Mouse (Mus musculus) myocyte (in vitro differentiated cells): ENCODE measurements around the gene Emc1. TPM values are rescaled to one million over a fixed set of nuclear protein-coding genes. Genes with fewer than 3 reads are reported as not detected.

Source experiments
- H3K27me3 ChIP-seq: one replicate; pipeline ENCODE4 v1.6.1; 2011; ENCODE audit not compliant: control insufficient read depth, insufficient read depth, insufficient read length
- H3K36me3 ChIP-seq: one replicate; pipeline ENCODE4 v1.6.1; 2011; ENCODE audit not compliant: control insufficient read depth, insufficient read depth
- H3K4me2 ChIP-seq: one replicate; pipeline ENCODE4 v1.6.1; 2011; ENCODE audit warnings: low read depth, control low read depth
- H3K4me3 ChIP-seq: one replicate; pipeline ENCODE4 v1.5.1; 2011; ENCODE audit warnings: mild to moderate bottlenecking, control low read depth, moderate library complexity
- H3K79me2 ChIP-seq: one replicate; pipeline ENCODE4 v1.6.1; 2011; ENCODE audit not compliant: control insufficient read depth, insufficient read depth
- H3ac ChIP-seq: one replicate; pipeline ENCODE4 v1.6.1; 2011; ENCODE audit not compliant: control insufficient read depth, insufficient read length
- CEBPB ChIP-seq: IDR thresholded peaks from 2 replicates; pipeline ENCODE4 v1.6.1; 2011; ENCODE audit warnings: mild to moderate bottlenecking, moderate library complexity; ENCODE audit not compliant: poor library complexity, insufficient read depth, severe bottlenecking
- E2F4 ChIP-seq: IDR thresholded peaks from one replicate; pipeline ENCODE4 v1.6.1; 2011; ENCODE audit warnings: mild to moderate bottlenecking, control low read depth, moderate library complexity; ENCODE audit not compliant: insufficient read depth
- MAX ChIP-seq: IDR thresholded peaks from one replicate; pipeline ENCODE4 v1.6.1; 2011; ENCODE audit warnings: low read depth, mild to moderate bottlenecking, control low read depth
- MYOD1 ChIP-seq, 3 experiments: IDR thresholded peaks; one replicate each; pipeline ENCODE4 v1.6.1; 2011; ENCODE audit warnings: control low read depth in 2 of 3, low read depth in 2 of 3, mild to moderate bottlenecking in 2 of 3, moderate library complexity in 1 of 3; ENCODE audit not compliant: insufficient read length in 2 of 3, control insufficient read depth in 1 of 3
- MYOG ChIP-seq, 3 experiments: IDR thresholded peaks; one replicate each; pipeline ENCODE4 v1.6.1; 2011; ENCODE audit warnings: control low read depth in 2 of 3, low read depth in 2 of 3, mild to moderate bottlenecking in 2 of 3; ENCODE audit not compliant: insufficient read length in 2 of 3, control insufficient read depth in 1 of 3, insufficient read depth in 1 of 3
- POLR2A ChIP-seq: IDR thresholded peaks from one replicate; pipeline ENCODE4 v1.6.1; 2011; ENCODE audit warnings: low read depth, mild to moderate bottlenecking, control low read depth, moderate library complexity; ENCODE audit not compliant: insufficient read length
- POLR2AphosphoS2 ChIP-seq: IDR thresholded peaks from one replicate; pipeline ENCODE4 v1.6.1; 2011; ENCODE audit warnings: low read depth, control low read depth; ENCODE audit not compliant: insufficient read length
- REST ChIP-seq: IDR thresholded peaks from one replicate; pipeline ENCODE4 v1.6.1; 2011; ENCODE audit warnings: mild to moderate bottlenecking, control low read depth, moderate library complexity; ENCODE audit not compliant: insufficient read depth, insufficient read length
- SRF ChIP-seq: IDR thresholded peaks from one replicate; pipeline ENCODE4 v1.6.1; 2011; ENCODE audit warnings: low read depth; ENCODE audit not compliant: control insufficient read depth, insufficient read length
- TCF12 ChIP-seq: IDR thresholded peaks from one replicate; pipeline ENCODE4 v1.6.1; 2011; ENCODE audit warnings: mild to moderate bottlenecking, control low read depth; ENCODE audit not compliant: poor library complexity, insufficient read depth, severe bottlenecking
- TCF3 ChIP-seq: IDR thresholded peaks from one replicate; pipeline ENCODE4 v1.6.1; 2011; ENCODE audit warnings: low read depth, control low read depth; ENCODE audit not compliant: insufficient read length
- USF1 ChIP-seq: IDR thresholded peaks from one replicate; pipeline ENCODE4 v1.6.1; 2011; ENCODE audit warnings: low read depth, mild to moderate bottlenecking, control low read depth, moderate library complexity
- polyA plus RNA-seq: library from polyadenylated mRNA; unstranded; fragments of >200 nt; fragmentation: generic; extraction: Trizol; gene quantifications from one replicate; pipeline ENCODE4 v1.2.1, GENCODE M21; 2012; ENCODE audit warnings: missing spikeins

Gene Emc1
- polyA plus RNA-seq, 1 experiment, result 26.1 TPM

DNA sequence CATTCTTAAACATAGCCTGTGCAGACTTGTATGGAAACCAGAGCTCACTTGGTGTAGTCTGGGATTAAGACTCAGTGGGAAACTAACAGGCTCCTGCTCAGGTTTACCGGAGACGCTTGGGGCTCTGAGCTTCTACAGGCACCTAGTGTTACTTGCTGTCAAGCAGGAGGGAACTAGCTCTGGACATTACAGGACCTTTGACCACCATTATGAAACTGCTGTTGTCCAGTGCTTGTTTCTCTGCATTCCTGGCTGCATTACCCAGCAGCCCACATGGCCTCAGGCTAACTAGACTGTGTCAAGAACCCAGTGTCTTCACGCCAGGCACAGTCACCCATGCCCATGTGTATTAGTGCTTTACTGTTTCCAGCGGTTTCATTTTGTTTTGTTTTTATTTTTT lies 20.7 kb downstream of the Emc1 start:
- Histone ChIP-seq H3K36me3 (peaks cover 16% of the 10 kb centered on the region), H3ac (no peak overlapping the region), H3K4me3 (no peak overlapping the region), H3K79me2 (no peaks in the 10 kb centered on the region), H3K27me3 (no peaks in the 10 kb centered on the region), H3K4me2 (no peak overlapping the region)
- TF ChIP-seq USF1 (no peak), E2F4 (no peak), MYOD1 (IDR thresholded peaks at IDR 0.05; ENCODE audit: control insufficient read depth in 1 of 3, insufficient read length in 2 of 3, low read depth in 2 of 3) (no peak), POLR2A (no peak), TCF12 (no peak), POLR2AphosphoS2 (no peak), SRF (no peak), MYOG (IDR thresholded peaks at IDR 0.05; ENCODE audit: control insufficient read depth in 1 of 3, insufficient read depth in 1 of 3, insufficient read length in 2 of 3, low read depth in 2 of 3) (no peak), TCF3 (no peak), MAX (no peak), REST (no peak), CEBPB (no peak)

DNA sequence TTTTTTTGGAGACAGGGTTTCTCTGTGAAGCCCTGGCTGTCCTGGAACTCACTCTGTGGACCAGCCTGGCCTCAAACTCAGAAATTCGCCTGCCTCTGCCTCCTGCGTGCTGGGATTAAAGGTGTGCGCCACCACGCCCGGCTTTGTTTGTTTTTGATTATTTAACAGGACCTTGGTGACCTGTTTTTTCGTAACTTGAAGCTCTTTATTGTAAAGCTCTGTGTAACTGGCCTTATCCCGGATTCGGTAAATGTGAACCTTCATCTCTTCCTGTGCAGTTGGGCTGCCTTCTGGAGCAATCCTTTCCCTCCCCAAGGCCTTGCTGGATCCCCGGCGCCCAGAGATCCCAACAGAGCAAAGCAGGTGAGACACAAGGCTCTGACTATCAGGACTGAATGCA lies 21.1 kb downstream of the Emc1 start:
- TF ChIP-seq POLR2AphosphoS2, result no peak
- TF ChIP-seq MAX, result no peak
- TF ChIP-seq CEBPB, result no peak
- no peak for TF ChIP-seq POLR2A
- no peak for TF ChIP-seq E2F4
- TF ChIP-seq MYOG (IDR thresholded peaks at IDR 0.05; ENCODE audit: control insufficient read depth in 1 of 3, insufficient read depth in 1 of 3, insufficient read length in 2 of 3, low read depth in 2 of 3), result no peak
- TF ChIP-seq MYOD1 (IDR thresholded peaks at IDR 0.05; ENCODE audit: control insufficient read depth in 1 of 3, insufficient read length in 2 of 3, low read depth in 2 of 3), result no peak
- TF ChIP-seq TCF3, result no peak
- no peak for TF ChIP-seq REST
- no peak for TF ChIP-seq TCF12
- no peak for TF ChIP-seq USF1
- peaks cover 14% of the 10 kb centered on the region for H3K36me3 ChIP-seq
- no peak overlapping the region for H3K4me3 ChIP-seq
- no peaks in the 10 kb centered on the region for H3K27me3 ChIP-seq
- no peaks in the 10 kb centered on the region for H3K79me2 ChIP-seq
- no peak overlapping the region for H3K4me2 ChIP-seq
- H3ac ChIP-seq, result no peak overlapping the region

DNA sequence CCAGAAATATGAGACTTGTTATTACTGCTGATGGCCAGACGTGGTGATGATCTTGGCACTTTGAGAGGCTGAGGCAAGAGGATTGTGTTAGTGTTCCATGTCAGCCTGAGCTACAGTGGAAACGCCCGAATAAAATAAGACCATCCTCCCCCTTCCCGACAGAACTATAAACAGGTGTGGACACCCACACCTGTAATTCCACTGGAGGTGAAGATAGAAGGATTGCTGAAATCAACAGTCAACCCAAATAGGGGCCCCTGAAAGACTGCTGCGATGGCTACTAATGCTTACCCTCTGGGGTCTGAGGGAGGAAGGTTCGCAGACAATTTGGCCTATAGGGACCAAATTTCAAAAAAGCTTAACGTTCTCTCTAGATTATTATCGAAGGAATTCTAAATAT lies 27.3 kb downstream of the Emc1 start:
- no peaks in the 10 kb centered on the region for H3K27me3 ChIP-seq
- H3K4me3 ChIP-seq, result peak overlapping the region; percentile 79
- peak overlapping the region; percentile 81 for H3K4me2 ChIP-seq
- peaks cover 47% of the 10 kb centered on the region for H3K79me2 ChIP-seq
- peaks cover 9% of the 10 kb centered on the region for H3K36me3 ChIP-seq
- no peak for TF ChIP-seq TCF3
- no peak for TF ChIP-seq POLR2AphosphoS2
- TF ChIP-seq MYOD1 (IDR thresholded peaks at IDR 0.05; ENCODE audit: control insufficient read depth in 1 of 3, insufficient read length in 2 of 3, low read depth in 2 of 3), result no peak
- no peak for TF ChIP-seq CEBPB
- TF ChIP-seq TCF12, result no peak
- no peak for TF ChIP-seq SRF
- no peak for TF ChIP-seq USF1
- no peak for TF ChIP-seq E2F4
- TF ChIP-seq MYOG (IDR thresholded peaks at IDR 0.05; ENCODE audit: control insufficient read depth in 1 of 3, insufficient read depth in 1 of 3, insufficient read length in 2 of 3, low read depth in 2 of 3), result no peak
- TF ChIP-seq MAX, result no peak
- TF ChIP-seq POLR2A, result no peak
- no peak for TF ChIP-seq REST
- H3ac ChIP-seq, result peak overlapping the region; percentile 80

DNA sequence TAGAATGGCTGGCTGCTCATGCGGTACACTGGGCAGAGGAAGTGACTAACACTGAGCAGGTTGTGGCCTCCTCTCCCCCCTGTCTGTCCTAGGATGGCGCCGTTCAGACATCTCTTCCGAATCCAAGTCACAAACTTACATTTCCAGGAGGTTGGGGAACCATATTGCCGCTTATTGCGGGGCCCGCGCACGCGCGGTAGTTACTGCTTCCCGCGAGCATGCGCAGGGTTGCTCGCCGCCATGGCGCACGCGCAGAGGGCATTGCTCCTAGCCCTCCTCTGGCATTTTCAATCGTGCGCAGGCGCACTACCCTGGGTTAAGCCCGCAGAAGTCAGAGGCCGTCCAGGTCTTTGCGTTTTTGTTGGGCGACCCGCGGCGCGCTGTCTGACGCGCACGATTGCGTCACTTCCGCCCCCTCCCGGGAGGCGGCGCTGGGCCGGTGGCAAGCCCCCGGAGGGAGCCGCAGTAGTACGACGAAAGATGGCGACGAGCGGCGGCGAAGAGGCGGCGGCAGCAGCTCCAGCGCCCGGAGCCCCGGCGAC lies 27.9 kb downstream of the Emc1 start:
- Histone ChIP-seq H3ac (peak overlapping the region; percentile 80), H3K79me2 (peaks cover 52% of the 10 kb centered on the region), H3K4me2 (peak overlapping the region; percentile 81), H3K4me3 (peak overlapping the region; percentile 79), H3K36me3 (peaks cover 3% of the 10 kb centered on the region), H3K27me3 (no peaks in the 10 kb centered on the region)
- TF ChIP-seq CEBPB (peak; percentile 48; the same call in 1 of the 2 replicates), POLR2A (peak; percentile 65), REST (no peak), POLR2AphosphoS2 (peak; percentile 75), TCF12 (no peak), MYOD1 (IDR thresholded peaks at IDR 0.05; ENCODE audit: control insufficient read depth in 1 of 3, insufficient read length in 2 of 3, low read depth in 2 of 3) (no peak), MAX (no peak), SRF (peak; percentile 91), E2F4 (peak; percentile 15), TCF3 (no peak), MYOG (IDR thresholded peaks at IDR 0.05; ENCODE audit: control insufficient read depth in 1 of 3, insufficient read depth in 1 of 3, insufficient read length in 2 of 3, low read depth in 2 of 3) (no peak)
